Mouse (Mus musculus): ENCODE results near the gene Fndc5. TPM values are rescaled to one million over a fixed set of nuclear protein-coding genes. Genes with fewer than 3 reads are reported as not detected.

Gene Fndc5
- total RNA-seq, 2 experiments from 2014 or later = 76.2 to 78.0 TPM

- DNase-seq = peak; percentile 87 to 89
Measured at GRCm38 (mm10) chr4:129124652-129125146, 12.1 kb upstream of the Fndc5 start.

DNA sequence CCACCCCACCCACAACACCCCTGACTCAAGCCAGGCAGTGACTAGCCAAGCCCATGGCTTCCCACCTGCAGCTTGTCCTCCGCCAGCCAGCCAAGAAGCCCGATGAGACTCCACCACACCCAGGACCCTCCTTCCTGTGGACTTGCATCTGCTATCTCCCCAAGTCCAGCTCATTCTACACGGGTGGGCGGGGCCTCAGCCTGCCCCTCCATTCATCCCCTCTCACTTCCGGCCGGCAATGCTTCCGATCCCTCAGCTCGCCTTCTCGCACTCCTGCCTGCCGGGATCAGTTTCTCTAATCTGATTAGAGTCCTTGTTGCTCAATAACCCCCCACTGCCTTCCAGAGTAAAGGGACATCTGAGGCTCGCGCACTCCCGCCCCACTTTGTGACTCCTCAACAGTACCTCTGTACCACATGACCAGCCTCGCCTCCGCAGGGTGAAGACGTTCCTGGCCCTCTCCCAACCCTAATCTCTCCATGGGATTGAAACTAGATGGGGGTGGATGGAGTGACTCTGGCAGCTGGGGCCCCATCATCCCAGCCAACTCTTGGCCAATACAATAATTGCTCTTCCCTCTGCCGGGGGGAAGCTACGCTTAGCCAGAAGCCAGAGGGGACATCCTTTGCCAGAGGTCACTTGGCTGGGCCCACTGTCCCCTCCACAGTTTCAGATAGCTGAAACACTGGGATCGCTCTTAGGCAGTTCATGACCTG, 10.9 kb upstream of the Fndc5 start:
- no peak for DNase-seq

- DNase-seq = no peak
Measured at GRCm38 (mm10) chr4:129128582-129129338, 8.0 kb upstream of the Fndc5 start.

DNA sequence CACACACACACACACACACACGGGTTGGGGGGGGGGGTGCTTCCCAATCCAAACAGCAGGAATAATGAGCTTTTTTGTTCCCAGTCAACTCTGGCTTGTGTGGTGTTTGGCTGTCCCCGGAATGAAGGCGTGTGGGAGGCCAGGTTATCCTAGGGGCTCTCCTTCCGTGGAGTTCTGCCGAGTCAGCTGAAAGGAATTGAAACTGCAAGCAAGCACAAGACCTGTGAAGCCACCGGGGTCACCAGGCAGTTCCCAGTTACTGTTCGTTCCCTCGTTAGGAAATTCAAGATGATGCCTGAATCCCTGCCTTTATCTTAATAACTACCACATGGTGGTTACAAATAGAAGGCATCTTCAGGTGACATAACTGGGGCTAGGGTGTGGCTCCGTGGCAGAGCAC, 7.4 kb upstream of the Fndc5 start:
- DNase-seq = no peak

DNA sequence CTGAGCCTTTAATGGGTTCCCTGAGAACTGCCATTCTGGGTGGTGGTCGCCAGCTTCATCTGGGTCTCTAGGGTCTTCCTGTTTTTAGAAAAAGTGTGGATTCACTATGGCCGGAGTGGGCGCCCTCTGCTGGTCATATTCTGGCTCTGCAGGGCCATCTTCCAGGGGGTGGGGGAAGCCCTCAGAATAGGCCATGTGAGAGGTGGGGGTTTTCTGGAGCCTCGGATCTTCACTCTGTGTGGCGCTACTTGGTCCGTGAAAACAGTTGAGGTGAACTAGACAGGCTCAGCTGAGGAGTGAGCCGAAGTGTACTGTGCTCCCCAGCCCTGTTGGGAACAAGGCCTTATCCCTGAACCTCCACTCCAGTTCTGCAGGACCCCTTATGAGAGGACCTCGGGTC, 6.7 kb upstream of the Fndc5 start:
- DNase-seq = no peak

- DNase-seq = no peak
Measured at GRCm38 (mm10) chr4:129130755-129131303, 6.0 kb upstream of the Fndc5 start.

- no peak for DNase-seq
Measured at GRCm38 (mm10) chr4:129134799-129135585, 1.8 kb upstream of the Fndc5 start.

- DNase-seq = no peak
Measured at GRCm38 (mm10) chr4:129135637-129136036, 1.2 kb upstream of the Fndc5 start.

- no peak for DNase-seq
Measured at GRCm38 (mm10) chr4:129136189-129136578, 615 bp upstream of the Fndc5 start.

DNA sequence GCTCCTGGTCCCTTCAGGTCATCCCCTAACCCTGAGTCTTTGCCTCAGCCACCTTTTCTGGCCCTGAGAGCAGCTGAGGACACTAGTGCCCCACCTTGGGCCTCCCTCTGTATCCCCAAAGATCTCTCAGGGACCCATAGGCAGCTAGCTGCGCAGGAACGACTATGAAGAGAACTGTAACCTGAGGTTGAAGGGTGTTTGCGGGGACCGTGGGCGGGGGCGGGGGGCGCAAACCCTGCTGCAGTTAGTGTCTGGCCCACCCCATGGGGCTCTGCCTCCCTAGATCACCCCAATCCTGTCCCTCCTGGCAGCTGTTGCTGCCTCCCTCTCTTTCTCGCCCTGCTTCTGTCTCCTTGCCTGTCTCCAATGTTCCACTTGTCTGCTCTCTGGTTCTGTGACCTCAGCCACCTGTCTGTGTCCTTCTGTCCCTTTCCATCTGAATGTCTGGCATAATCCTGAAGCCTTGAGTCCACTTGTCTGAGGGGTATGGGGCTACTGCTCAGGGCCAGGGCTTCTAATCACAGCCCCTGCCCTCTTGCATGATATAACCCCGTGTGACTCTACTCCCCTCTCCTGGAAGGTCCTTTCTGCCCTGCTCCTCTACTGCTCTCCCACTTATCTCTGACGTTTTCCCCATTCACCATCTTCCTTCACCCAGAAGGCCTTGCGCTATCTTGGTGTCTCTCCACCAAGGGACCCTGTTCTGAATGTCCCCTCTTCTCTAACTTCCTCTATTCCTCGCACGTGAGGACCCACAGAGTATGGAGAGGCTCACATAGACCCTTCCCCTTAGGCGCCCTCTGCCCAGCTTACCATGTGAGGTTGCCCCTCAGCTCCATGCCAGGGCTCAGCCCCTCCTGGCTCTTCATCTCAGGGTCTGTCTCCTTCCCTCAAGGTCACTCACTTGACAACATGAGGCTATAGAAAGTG, 858 bp downstream of the Fndc5 start:
- DNase-seq = no peak

- DNase-seq = no peak
Measured at GRCm38 (mm10) chr4:129139642-129140041, 2.8 kb downstream of the Fndc5 start.

- no peak for DNase-seq
Measured at GRCm38 (mm10) chr4:129140808-129141207, 4.0 kb downstream of the Fndc5 start.

DNA sequence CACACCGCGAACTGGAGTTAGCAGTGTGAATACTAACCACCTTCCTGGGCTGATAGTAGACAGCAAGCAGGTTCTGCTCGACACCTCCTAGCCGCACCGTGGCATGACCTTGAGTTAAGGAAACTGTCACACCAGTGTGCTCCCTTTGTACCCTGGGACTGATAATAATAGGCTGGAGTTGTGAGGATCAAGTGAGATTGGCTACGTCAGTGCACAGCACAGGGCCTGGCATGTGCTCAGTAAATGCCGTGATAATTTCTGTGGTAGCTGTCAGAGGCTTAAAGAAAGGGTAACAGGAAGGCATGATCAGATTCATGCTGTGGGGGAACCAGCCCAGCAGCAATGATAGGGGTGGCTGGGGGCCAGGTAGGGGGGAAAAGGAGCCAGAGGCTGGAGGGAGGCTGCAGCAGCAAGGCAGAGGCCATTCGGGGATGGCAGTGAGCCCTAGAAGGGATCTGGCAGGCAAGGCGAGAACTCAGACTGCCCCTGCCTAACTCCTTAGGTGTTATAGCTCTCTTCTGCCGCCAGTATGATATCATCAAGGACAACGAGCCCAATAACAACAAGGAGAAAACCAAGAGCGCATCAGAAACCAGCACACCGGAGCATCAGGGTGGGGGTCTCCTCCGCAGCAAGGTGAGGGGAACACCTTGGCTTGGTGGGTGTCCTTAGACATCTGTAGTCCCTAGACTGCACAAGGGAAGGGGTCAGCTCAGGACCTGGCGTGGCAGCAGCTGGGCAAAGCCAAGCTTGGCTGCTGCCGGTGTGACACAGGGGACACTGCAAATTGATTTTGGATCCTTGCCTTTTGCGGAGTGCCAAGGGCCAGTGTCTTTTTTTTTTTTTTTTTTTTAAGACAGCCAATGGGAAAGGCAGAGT, 5.0 kb downstream of the Fndc5 start:
- no peak for DNase-seq

DNA sequence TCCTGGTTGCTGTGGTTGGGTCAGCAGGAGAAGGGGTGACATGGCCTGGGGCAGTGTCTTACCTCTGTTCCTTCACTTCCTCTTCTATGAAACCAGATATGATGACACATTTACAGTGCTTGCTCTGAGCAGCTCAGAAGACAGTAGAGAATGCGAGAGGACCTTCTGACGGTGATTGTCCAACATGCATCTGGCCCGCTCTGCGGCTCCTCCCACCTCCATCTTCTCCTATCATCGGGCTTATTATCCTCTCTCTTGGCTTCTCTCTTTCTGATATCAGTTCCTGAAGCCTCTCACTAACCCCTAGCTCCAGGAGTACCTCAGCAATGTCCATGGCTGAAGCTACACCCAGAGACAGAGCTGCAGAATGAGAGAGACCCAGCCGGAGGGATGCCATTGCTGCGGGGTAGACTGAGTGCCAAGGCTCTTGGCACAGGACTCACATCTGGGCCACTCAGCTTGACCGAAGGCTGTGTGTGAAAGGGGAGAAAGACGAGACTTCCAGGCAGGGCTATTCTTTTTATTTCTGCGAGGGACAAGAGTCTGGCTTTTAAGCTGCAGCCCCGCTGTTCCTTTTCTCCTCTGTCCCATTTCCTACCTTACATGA, 5.7 kb downstream of the Fndc5 start:
- DNase-seq = no peak

DNA sequence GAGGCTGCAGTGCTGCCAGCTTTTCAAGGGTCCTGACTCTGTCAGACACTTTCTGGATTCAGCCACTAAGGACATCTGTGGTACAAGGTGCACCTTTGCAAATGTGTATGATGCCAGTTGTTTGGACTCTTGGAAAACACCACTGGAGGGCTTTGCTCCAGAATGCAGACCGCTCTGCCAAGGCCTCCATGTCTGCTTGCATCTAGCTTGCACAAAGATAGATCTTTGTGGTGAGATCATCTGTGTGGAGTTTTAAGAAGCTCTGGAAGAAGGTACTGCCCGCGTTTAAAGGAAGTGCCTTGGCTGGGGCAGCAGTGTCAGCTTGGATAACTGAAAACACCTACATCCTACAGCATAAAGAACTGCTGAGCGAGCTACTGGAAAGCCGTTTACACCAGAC, 6.7 kb downstream of the Fndc5 start:
- DNase-seq = no peak

DNA sequence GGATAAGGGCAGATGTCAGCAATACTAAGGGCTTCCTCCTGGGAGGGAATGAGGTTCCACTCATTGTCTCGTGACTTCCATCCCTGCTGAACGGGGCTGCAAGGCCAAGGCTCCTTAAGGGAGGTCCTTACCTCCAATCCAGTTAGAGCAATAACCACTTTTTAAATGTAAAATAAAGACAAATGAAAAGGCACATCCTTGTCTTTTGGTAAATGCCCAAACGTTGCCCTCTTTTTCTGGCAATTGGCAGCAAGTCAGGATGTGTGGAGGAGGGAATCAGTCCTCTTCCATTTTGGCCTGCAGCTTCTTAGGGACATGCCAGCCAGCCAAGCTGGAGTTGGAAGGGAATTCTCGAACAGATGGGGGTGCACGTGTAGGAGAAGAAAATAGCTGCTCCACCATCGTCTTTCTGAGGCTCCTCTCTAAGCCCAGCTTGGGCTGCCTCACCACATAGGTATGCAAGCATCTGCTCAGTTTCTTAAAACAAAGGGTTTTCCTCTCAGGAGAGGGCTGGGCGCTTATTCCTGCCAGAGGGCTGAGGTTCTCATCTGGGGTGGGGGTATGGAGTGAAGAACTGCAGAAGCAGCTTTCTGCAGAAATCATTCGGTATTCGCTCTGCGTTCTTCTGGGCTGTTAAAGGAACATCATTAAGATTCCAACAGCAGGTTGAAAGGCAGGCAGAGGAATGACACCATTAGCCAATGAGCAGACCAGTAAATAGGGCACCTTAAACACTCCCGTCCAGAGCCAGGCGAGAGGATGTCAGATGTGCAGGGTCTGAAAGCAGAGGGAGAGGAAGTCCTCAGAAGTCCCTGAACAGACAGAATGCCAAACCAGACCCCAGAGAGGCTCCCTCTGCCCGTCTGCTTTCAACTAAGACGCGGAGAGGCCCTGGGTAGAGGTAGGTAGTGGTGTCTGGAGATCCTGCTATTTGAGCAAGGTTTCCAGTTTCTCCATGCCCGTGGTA, 7.9 kb downstream of the Fndc5 start:
- DNase-seq = peak; percentile 77 to 78

GRCm38 (mm10) chr4:129145411-129145810, 8.6 kb downstream of the Fndc5 start:
- no peak for DNase-seq

DNA sequence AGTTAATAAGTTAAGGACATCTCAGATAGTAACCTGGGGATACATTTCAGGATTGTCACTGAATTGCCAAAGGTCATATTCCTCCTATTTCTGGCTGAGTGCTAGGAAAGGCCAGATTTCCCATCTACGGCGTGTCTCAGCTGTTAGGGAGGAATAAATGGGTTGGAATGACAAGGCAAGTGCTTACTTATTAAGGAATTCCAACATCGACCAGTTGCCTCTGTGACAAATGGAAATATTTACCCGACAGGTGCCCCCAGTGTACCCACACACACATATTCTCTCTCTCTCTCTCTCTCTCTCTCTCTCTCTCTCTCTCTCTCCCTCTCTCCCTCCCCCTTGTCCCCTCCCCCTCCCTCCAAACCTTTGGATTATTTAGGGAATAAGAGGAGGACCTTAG, 9.1 kb downstream of the Fndc5 start:
- DNase-seq = no peak

- no peak for DNase-seq
Measured at GRCm38 (mm10) chr4:129146392-129146791, 9.6 kb downstream of the Fndc5 start.

Measured in layer of hippocampus, postnatal 36 days (tissue).